Mouse (Mus musculus): ENCODE data around the gene Olfr1022.

DNA sequence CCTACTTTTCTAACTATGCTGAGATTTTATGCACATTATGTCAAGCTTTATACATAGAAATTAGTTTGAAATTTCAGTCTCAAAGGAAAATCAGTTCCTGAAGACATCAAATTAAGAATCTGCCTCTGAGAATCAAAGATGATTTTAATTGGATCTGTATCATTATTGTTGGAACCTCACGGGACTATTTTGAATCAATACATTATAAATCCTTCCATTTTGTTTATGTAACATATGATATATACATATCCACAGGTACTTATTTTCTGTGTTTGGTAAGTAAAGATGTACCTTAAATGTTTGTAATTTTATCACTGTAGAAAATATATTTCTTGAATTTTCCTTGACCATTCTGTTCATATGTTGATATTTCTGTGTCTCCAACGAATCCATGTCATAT, 16.9 kb downstream of the Olfr1022 start, which contains the start of gene Olfr1023:
- no peak for TF ChIP-seq MAX (IDR thresholded peaks at IDR 0.05; ENCODE audit: low read depth)
- TF ChIP-seq E2F4 (IDR thresholded peaks at IDR 0.05; ENCODE audit: insufficient read depth), result no peak
- TF ChIP-seq POLR2A (IDR thresholded peaks at IDR 0.05; ENCODE audit: insufficient read length, low read depth), result no peak
- no peak for TF ChIP-seq CEBPB (IDR thresholded peaks at IDR 0.05; ENCODE audit: insufficient read depth, poor library complexity, severe bottlenecking)
- TF ChIP-seq SRF (IDR thresholded peaks at IDR 0.05; ENCODE audit: control insufficient read depth, insufficient read length, low read depth), result no peak
- no peak for TF ChIP-seq MYOG (IDR thresholded peaks at IDR 0.05; ENCODE audit: control insufficient read depth in 1 of 3, insufficient read depth in 1 of 3, insufficient read length in 2 of 3, low read depth in 2 of 3)
- no peak for TF ChIP-seq TCF12 (IDR thresholded peaks at IDR 0.05; ENCODE audit: insufficient read depth, poor library complexity, severe bottlenecking)
- TF ChIP-seq USF1 (IDR thresholded peaks at IDR 0.05; ENCODE audit: low read depth), result no peak
- no peak for TF ChIP-seq TCF3 (IDR thresholded peaks at IDR 0.05; ENCODE audit: insufficient read length, low read depth)
- TF ChIP-seq MYOD1 (IDR thresholded peaks at IDR 0.05; ENCODE audit: control insufficient read depth in 1 of 3, insufficient read length in 2 of 3, low read depth in 2 of 3), result no peak

Data from myocyte (in vitro differentiated cells).